Mouse (Mus musculus) kidney, postnatal 0 days (tissue): ENCODE data around the gene Gm19426. TPM values are rescaled to one million over a fixed set of nuclear protein-coding genes. Genes with fewer than 3 reads are reported as not detected.

Experiments
- ATAC-seq: fragments of 200-750 bp; cut with Nextera tagmentation; replicated peaks from 2 replicates; pipeline ENCODE4 v1.8.0; 2017; ENCODE audit warnings: low read depth, moderate number of reproducible peaks, moderate TSS enrichment, moderate library complexity; ENCODE audit not compliant: low FRiP score
- DNase-seq: peaks from one replicate; pipeline ENCODE4 v3.0.0-alpha.2; 2016; ENCODE audit warnings: low spot score
- H3K27ac ChIP-seq: fragments of 300-500 bp; sonication (generic); 2 replicates; pipeline ENCODE4 v1.5.1; 2014; ENCODE audit warnings: mild to moderate bottlenecking
- H3K27me3 ChIP-seq: fragments of 300-500 bp; sonication (generic); 2 replicates; pipeline ENCODE4 v1.6.1; 2014; ENCODE audit warnings: low read length, mixed read lengths; ENCODE audit not compliant: insufficient read depth
- H3K36me3 ChIP-seq: fragments of 300-500 bp; sonication (generic); 2 replicates; pipeline ENCODE4 v1.6.1; 2014; ENCODE audit warnings: low read length, mixed read lengths; ENCODE audit not compliant: insufficient read depth
- H3K4me1 ChIP-seq: fragments of 300-500 bp; sonication (generic); replicated peaks from 2 replicates; pipeline ENCODE4 v1.6.1; 2014; ENCODE audit warnings: antibody characterized with exemption, low read length, mixed read lengths; ENCODE audit not compliant: insufficient read depth
- H3K4me2 ChIP-seq: fragments of 300-500 bp; sonication (generic); 2 replicates; pipeline ENCODE4 v1.6.1; 2014; ENCODE audit warnings: mild to moderate bottlenecking, low read length, moderate library complexity, mixed read lengths
- H3K4me3 ChIP-seq: fragments of 300-500 bp; sonication (generic); replicated peaks from 2 replicates; pipeline ENCODE4 v1.5.1; 2014; ENCODE audit warnings: low read depth, low read length
- H3K9ac ChIP-seq: fragments of 300-500 bp; sonication (generic); 2 replicates; pipeline ENCODE4 v1.6.1; 2014; ENCODE audit warnings: low read depth, low read length
- H3K9me3 ChIP-seq: fragments of 300-500 bp; sonication (generic); replicated peaks from 2 replicates; pipeline ENCODE4 v1.6.1; 2016; ENCODE audit warnings: low read length, inconsistent platforms, mixed read lengths
- CTCF ChIP-seq: IDR thresholded peaks from 2 replicates; pipeline ENCODE4 v1.5.1; 2016; ENCODE audit warnings: antibody characterized with exemption, low read depth, mild to moderate bottlenecking, moderate library complexity
- WGBS: fragments of 180-500 bp; shearing (Covaris S2); extraction: QIAGEN DNeasy Blood & Tissue Kit; methylation state at CpG from one replicate; pipeline ENCODE4 v1.1.7; 2014; 5-methylcytosine and 5-hydroxymethylcytosine counted together
- polyA plus RNA-seq: library from polyadenylated mRNA; unstranded; fragments of >200 nt; fragmentation: Nextera tagmentation; extraction: Ambion mirVana; gene quantifications from 2 replicates; pipeline ENCODE4 v1.2.1, GENCODE M21; 2015

The Gm19426 gene
- polyA plus RNA-seq, 1 experiment from 2014 or later, result 9.3 TPM

DNA sequence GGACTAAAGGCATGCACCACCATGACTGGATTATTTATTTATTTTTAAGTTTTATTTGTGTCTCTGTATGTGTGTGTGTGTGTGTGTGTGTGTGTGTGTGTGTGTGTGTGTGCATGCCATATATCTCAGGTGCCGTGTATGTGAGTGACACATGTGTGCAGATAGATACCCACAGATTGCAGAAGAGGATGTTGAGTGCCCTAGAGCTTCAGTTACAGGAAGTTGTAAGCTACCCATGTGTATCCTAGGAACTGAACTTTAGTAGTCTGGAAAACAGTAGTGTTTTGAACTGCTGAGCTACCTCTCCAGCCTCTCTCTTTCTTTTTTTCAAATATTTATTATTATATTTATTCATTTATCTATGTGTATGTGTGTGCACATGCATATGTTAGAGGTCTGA is 39.9 kb upstream of the Gm19426 start:
- 74% methylated on average over 1 of the region's 1 CpGs for WGBS
- ATAC-seq, result no peak

DNA sequence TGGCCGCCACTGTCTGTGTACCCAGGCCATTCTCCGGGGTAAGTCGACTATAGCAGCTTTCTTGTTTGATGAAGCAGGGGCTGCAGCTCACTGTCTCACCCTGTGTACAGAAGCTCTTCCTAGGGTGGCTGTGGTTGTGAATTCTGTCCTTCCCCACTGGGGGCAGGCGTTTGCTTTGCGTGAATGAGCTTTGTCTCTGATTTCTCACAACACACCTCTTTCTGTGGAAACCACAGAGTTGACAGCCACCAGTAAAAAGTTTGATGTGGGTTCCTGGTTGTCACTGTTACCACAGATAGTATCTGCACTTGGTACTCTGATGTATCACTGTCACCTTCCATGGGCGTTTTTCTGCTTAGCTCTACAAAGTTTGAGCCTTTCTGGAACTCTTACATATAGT is 35.8 kb upstream of the Gm19426 start:
- peak; percentile 47; the same call in 1 of the 2 replicates for TF ChIP-seq CTCF
- H3K27ac ChIP-seq, result no peak overlapping the region
- H3K4me2 ChIP-seq, result no peak overlapping the region
- no peaks in the 10 kb centered on the region for H3K36me3 ChIP-seq
- H3K4me1 ChIP-seq, result peaks cover 5% of the 10 kb centered on the region; the same call in 1 of the 2 replicates
- WGBS, result 56% methylated on average over 6 of the region's 6 CpGs
- H3K4me3 ChIP-seq, result no peak overlapping the region
- DNase-seq (peak; percentile 24), ATAC-seq (no peak)
- H3K27me3 ChIP-seq, result no peaks in the 10 kb centered on the region
- no peak overlapping the region for H3K9ac ChIP-seq
- no peaks in the 10 kb centered on the region for H3K9me3 ChIP-seq

More for the DNA sequence above, 39.9 kb upstream of the Gm19426 start:
- peak overlapping the region; percentile 42; the same call in 1 of the 2 replicates for H3K27ac ChIP-seq
- H3K9me3 ChIP-seq, result no peaks in the 10 kb centered on the region
- no peaks in the 10 kb centered on the region for H3K27me3 ChIP-seq
- 0 out of 2 replicates have a peak, but pooled peaks cover 6% of the 10 kb centered on the region for H3K4me1 ChIP-seq
- no peaks in the 10 kb centered on the region for H3K36me3 ChIP-seq
- no peak overlapping the region for H3K9ac ChIP-seq
- no peak overlapping the region for H3K4me2 ChIP-seq
- H3K4me3 ChIP-seq, result no peak overlapping the region
- TF ChIP-seq CTCF, result no peak
- DNase-seq, result no peak

DNA sequence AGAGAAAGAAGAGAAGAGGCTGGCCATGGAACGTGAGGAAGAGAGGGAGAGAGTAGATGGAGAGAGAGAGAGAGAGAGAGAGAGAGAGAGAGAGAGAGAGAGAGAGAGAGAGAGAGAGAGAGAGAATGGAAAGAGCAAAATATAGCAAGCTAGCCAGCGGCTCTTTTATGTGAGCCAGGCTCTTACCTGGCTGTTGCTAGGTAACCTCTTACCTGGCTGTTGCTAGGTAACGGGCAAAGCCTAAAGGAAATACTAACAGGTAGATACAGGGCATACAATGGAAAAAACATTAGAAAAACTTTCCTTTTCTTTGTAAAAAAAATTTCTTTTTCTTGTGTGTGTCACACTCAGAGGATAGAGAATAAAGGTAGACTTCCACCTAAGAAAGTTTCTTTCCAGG is 34.3 kb upstream of the Gm19426 start:
- TF ChIP-seq CTCF, result no peak
- 66% methylated on average over 3 of the region's 3 CpGs for WGBS
- no peak overlapping the region for H3K4me2 ChIP-seq
- H3K27ac ChIP-seq, result no peak overlapping the region
- H3K36me3 ChIP-seq, result no peaks in the 10 kb centered on the region
- H3K4me1 ChIP-seq, result peaks cover 3% of the 10 kb centered on the region; the same call in 1 of the 2 replicates
- no peaks in the 10 kb centered on the region for H3K9me3 ChIP-seq
- ATAC-seq (no peak), DNase-seq (no peak)
- H3K27me3 ChIP-seq, result no peaks in the 10 kb centered on the region
- no peak overlapping the region for H3K9ac ChIP-seq
- H3K4me3 ChIP-seq, result no peak overlapping the region

DNA sequence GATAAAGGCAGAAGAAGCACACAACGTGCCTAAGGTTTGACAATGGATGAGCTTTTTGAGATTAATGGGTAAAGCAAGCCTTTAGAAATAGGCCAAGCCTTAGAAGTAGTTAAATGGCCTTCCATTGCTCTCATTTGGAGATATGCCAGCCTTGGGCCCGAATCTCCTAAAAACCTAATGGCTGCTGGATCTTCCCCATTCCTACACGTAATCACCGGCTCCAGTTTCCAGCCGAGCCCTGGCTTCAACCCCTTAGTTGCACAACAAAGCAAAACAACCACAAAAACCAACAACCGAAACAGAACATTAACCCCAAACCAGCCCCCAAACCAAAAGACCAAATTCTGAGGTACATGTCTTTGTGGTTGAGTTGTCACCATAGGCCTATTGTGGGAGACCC is 32.2 kb upstream of the Gm19426 start:
- Histone ChIP-seq H3K9me3 (no peaks in the 10 kb centered on the region), H3K36me3 (no peaks in the 10 kb centered on the region), H3K27ac (peak overlapping the region; percentile 80; the same call in 1 of the 2 replicates), H3K27me3 (no peaks in the 10 kb centered on the region), H3K4me2 (no peak overlapping the region), H3K9ac (no peak overlapping the region), H3K4me3 (no peak overlapping the region), H3K4me1 (peaks cover 3% of the 10 kb centered on the region; the same call in 1 of the 2 replicates)
- no peak for TF ChIP-seq CTCF
- WGBS, result 60% methylated on average over 6 of the region's 6 CpGs
- DNase-seq (peak; percentile 17), ATAC-seq (no peak)

DNA sequence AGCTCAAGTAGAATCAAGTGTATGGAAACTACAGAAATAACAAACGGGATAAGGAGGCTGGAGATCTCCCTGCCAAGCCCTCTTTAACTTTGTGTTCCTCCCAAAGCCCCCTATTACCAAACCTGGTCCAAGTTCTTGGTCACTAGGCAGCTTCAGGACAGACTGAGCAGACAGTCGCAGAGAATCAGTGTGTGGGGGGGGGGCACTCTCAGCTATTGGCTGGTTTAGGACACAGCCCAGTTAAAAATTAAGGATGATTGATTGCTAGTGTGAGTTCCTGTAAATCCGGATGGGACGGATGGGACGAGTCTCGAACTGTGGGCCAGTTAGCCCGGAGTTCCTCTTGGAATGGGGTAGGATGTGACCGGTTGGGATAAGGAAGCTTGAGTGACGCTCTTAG is 31.8 kb upstream of the Gm19426 start, which contains the start of gene Serping1:
Serping1 (minus strand) TSS at position 204 of the 400 bp plus-strand sequence.
- peak within 1 kb of the TSS; percentile 37 for H3K4me3 ChIP-seq
- H3K4me1 ChIP-seq, result peaks cover 3% of the 10 kb centered on the region; the same call in 1 of the 2 replicates
- WGBS, result 38% methylated on average over 9 of the region's 9 CpGs
- DNase-seq, result peak; percentile 53
- H3K27ac ChIP-seq, result peak within 1 kb of the TSS; percentile 80
- no peaks in the 10 kb centered on the region for H3K36me3 ChIP-seq
- H3K9me3 ChIP-seq, result no peaks in the 10 kb centered on the region
- no peak for TF ChIP-seq CTCF
- no peaks in the 10 kb centered on the region for H3K27me3 ChIP-seq
- H3K9ac ChIP-seq, result peak within 1 kb of the TSS; percentile 46
- peak; percentile 47; the same call in 1 of the 2 replicates for ATAC-seq
- peak within 1 kb of the TSS; percentile 56 for H3K4me2 ChIP-seq

DNA sequence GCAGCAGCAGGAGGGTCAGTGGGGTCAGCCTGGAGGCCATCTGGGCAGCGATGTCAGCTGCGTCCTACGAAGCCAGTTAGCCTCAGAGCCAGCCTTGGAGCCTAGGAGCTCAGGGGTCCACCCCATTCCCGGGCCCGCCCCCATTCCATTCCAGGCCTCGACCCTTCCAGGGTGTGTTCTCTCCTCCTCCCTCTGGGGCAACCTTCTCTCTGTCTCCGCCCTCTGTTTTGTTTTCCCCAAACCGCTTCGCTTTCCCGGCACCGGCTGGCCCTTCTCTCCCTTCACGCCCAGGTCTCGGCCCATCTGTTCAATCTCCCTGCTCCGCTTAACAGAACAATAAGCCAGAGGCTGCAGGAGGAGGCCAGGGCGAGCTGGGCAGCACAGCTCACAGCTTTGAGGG is 31.3 kb upstream of the Gm19426 start:
- Histone ChIP-seq H3K9me3 (no peaks in the 10 kb centered on the region), H3K27ac (peak overlapping the region; percentile 80), H3K4me2 (peak overlapping the region; percentile 56), H3K9ac (peak overlapping the region; percentile 46), H3K4me1 (peaks cover 3% of the 10 kb centered on the region; the same call in 1 of the 2 replicates), H3K36me3 (no peaks in the 10 kb centered on the region), H3K27me3 (no peaks in the 10 kb centered on the region), H3K4me3 (peak overlapping the region; percentile 37)
- 2% methylated on average over 15 of the region's 15 CpGs for WGBS
- peak; percentile 98 for DNase-seq
- peak; percentile 93 for ATAC-seq
- peak; percentile 25; the same call in 1 of the 2 replicates for TF ChIP-seq CTCF
